Mouse (Mus musculus): ENCODE measurements around the gene Exd1.
"Not testable (repeated sequence)": the region's sequence is repeated elsewhere in the genome, so short reads cannot be mapped to it uniquely, and the experiment has no call there.

Gene Exd1

DNA sequence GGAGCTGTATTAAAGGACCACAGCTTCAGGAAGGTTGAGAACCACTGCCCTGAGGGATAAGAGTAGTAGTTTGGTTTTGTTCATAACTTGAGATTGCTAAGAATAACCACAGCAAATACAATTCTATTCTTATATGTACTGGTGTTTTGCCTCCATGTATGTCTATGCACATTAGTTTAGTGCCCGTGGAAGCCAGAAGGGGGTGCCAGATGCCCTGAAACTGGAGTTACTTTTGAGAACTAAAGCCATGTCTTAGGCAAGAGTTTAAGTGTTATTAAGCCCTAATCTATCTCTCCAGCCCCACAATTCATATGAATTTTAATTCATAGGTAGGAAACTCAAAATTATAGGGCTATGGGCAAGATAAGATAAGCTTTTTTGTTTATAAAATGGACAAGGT, 5.3 kb downstream of the Exd1 start:
- peak; percentile 34 for DNase-seq (ENCODE audit: low read depth, low spot score)

- DNase-seq (ENCODE audit: low read depth, low spot score): no peak
Measured at GRCm38 (mm10) chr2:119538802-119539201, 8.6 kb downstream of the Exd1 start.

DNA sequence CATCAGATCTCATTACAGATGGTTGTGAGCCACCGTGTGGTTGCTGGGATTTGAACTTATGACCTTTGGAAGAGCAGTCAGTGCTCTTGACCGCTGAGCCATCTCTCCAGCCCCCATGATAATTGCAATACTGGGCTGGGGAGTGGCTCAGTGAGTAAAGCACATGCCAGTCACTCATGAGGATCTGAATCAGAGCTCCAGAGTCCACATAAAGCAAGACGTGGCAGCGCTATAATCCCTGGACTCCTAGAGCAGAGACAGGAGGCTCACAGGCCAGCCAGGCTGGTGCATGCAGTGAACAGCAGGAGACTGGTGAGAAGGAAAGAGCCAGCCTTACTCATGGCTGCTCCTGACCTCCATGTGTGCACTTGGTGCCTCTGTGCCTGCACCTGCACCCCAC, 22.0 kb downstream of the Exd1 start:
- no peak for DNase-seq (ENCODE audit: low read depth, low spot score)

- DNase-seq (ENCODE audit: low read depth, low spot score): no peak
Measured at GRCm38 (mm10) chr2:119523836-119524235, 23.6 kb downstream of the Exd1 start.

DNA sequence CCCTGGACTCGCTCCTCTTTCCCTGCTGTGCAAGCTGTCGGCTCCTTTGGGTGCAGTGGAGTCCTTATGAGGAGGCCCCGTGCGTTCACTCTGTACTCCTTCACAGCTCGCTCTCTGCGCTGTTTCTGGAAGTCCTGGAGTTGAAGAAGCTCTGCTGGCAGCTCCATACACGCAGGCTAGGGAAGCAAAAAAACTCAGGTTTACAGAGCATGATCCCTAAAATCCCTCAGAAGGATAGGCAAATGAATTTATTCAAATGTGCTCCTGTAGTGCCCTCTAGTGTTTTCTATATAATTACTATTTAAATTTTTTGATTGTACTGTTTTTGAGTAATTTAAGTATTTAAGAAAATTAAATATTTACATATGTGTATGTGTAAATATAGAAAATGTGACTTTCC, 26.9 kb downstream of the Exd1 start:
- DNase-seq (ENCODE audit: low read depth, low spot score): peak; percentile 2

- DNase-seq (ENCODE audit: low read depth, low spot score): no peak
Measured at GRCm38 (mm10) chr2:119516811-119517210, 30.6 kb downstream of the Exd1 start.

GRCm38 (mm10) chr2:119514026-119514522, 33.4 kb downstream of the Exd1 start:
- DNase-seq (ENCODE audit: low read depth, low spot score): no peak

DNA sequence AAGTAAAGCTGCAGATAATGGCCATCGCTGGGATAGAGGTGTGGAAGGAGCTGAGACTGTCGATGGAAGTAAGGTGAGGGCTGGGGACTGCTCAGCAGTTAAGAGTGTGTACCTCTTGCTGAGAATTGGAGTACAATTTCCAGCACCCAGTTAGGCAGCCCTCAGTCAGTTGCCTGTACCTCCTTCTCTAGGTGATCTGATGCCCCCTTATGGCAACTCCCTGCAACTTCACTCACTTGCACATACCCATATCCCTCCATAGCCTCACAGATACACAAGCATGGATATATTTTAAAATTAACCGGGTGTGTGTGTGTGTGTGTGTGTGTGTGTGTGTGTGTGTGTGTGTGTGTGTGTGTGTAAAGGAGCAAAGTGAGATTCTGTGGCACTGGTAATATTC, 35.1 kb downstream of the Exd1 start:
- no peak for DNase-seq (ENCODE audit: low read depth, low spot score)

DNA sequence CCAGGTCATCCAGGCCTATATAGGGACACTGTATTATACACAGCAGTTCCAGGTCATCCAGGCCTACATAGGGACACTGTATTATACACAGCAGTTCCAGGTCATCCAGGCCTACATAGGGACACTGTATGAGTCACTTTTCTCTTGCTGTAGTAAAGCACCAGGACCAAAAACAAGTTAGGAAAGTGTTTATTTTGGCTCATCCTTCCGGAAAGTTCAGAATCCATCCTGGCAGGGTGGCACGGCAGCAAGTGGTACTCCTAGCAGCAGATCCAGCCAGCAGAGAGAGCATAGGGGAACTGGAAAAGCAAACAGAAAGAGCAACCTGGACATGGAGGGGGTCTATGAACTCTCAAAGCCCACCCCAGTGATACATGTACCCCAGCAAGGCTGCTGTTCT, 36.6 kb downstream of the Exd1 start:
- no peak for DNase-seq (ENCODE audit: low read depth, low spot score)

- DNase-seq (ENCODE audit: low read depth, low spot score): not testable (repeated sequence)
Measured at GRCm38 (mm10) chr2:119508518-119508917, 38.9 kb downstream of the Exd1 start.

GRCm38 (mm10) chr2:119507108-119507507, 40.3 kb downstream of the Exd1 start:
- DNase-seq (ENCODE audit: low read depth, low spot score): no peak

- DNase-seq (ENCODE audit: low read depth, low spot score): no peak
Measured at GRCm38 (mm10) chr2:119500965-119501652, 46.3 kb downstream of the Exd1 start.

GRCm38 (mm10) chr2:119498859-119499258, 48.6 kb downstream of the Exd1 start:
- no peak for DNase-seq (ENCODE audit: low read depth, low spot score)

GRCm38 (mm10) chr2:119496082-119496481, 51.3 kb downstream of the Exd1 start:
- DNase-seq (ENCODE audit: low read depth, low spot score): no peak

DNA sequence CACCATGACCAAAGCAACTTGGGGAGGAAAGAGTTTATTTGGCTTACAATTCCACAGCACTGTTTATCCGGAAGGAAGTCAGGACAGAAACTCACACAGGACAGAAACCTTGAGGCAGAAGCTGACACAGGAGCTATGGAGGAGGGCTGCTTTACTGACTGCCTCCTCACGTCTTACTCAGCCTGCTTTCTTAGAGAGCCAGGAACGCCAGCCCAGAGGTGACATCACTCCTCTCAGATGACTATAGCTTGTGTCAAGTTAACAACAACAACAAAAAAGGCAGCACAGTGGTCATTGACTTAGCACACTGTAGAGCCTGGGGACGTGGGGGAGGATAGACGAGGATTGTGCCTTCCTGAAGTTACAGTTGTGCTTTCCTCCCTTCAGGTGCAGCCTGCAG, 55.5 kb downstream of the Exd1 start:
- DNase-seq (ENCODE audit: low read depth, low spot score): no peak

- DNase-seq (ENCODE audit: low read depth, low spot score): no peak
Measured at GRCm38 (mm10) chr2:119486488-119486887, 60.9 kb downstream of the Exd1 start.

GRCm38 (mm10) chr2:119482307-119482706, 65.1 kb downstream of the Exd1 start:
- DNase-seq (ENCODE audit: low read depth, low spot score): no peak

DNA sequence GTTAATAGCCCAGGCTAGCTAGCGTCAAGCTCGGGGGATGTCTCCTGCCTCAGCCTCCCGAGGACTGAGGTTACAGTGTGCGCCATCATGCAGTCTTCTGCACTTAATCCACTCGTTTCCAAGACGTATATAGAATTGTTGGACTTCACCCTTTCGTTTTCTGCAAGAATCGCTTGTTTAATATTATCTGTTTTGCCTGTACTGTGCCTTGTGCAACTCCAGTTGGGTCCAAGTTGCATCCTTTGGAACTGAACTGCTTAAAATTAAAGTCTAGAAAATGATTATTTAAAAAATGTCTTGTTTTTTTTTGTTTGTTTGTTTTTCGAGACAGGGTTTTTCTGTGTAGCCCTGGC, 69.1 kb downstream of the Exd1 start:
- DNase-seq (ENCODE audit: low read depth, low spot score): no peak

DNA sequence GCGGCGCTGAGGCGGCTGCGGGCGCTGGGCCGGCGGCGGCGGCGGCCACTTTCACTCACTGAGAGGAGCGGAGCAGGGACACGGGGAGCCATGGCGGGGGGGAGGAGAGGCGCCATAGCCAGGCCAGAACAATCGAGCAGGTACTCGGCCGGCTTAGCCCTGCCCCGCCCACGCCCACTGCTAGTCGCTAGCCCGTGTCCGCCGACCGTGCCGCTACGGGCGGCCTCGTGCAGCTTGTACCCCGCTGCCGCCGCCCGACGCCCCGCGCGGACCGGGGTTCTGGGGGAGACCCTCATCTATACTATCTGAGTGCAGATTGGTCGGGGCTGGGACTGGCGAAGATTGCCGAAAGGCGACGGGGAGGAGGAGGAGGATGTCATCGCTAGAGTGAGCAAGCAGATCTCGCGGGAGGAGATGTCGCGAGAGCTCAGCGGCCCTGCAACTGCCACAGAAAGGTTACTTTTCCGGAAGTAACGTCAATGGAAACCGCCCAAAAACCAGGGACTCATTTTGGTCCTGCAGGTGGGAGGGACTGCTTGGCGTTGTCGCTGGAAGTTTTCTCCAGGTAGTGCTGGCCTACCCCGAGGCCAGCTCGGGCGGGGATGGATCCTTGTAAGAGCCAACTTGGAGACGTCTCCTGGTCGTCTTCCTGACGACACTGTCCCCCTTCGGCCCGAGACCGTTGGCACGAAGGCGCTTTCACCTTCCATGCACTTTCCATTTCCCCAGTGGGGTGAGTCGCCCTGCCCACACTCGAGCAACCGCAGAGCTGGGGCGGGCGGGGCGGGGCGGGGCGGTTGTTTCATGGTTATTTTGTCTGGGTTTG, 69.6 kb downstream of the Exd1 start, which contains the start of gene Ino80:
Ino80 (minus strand) TSS at position 117 of the 826 bp plus-strand sequence.
- DNase-seq (ENCODE audit: low read depth, low spot score): peak; percentile 97

GRCm38 (mm10) chr2:119476621-119477391, 70.6 kb downstream of the Exd1 start:
- no peak for DNase-seq (ENCODE audit: low read depth, low spot score)

- no peak for DNase-seq (ENCODE audit: low read depth, low spot score)
Measured at GRCm38 (mm10) chr2:119476166-119476565, 71.3 kb downstream of the Exd1 start.
